Mouse (Mus musculus) 416B (cell line): ENCODE data around the gene Nr4a1.
A peak's percentile ranks its signal among the peaks of the same experiment; 100 is the strongest.

Source experiments
- DNase-seq: peaks from one replicate; pipeline ENCODE4 v3.0.0; 2011; ENCODE audit warnings: low read depth

The Nr4a1 gene

GRCm38 (mm10) chr15:101253886-101254795, at the start of gene Nr4a1:
Nr4a1 (plus strand) TSS chr15:101254269.
- no peak for DNase-seq

- DNase-seq, result no peak
These were observed 49.3 kb upstream of the Nr4a1 start for GRCm38 (mm10) chr15:101204781-101205180.

DNA sequence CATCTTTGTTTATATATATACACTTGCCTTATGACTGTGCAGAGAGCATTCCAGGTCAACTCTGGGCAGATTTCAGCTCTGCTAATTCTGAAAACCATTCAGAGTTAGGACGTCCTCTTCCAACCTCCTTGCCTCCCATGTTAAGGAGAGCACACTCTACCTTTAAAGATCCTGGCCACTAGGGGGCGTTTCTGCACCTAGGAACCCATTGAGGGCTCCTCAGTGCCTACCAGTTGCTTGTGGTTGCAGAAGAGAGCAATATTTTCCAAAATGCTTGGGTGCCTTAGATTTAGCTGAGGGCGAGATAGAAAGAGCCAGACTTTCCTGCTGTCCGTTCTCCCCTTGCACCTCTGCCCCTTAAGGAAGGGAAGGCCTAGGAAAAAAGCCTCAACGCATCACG, 43.8 kb upstream of the Nr4a1 start:
- peak; percentile 69 for DNase-seq

DNA sequence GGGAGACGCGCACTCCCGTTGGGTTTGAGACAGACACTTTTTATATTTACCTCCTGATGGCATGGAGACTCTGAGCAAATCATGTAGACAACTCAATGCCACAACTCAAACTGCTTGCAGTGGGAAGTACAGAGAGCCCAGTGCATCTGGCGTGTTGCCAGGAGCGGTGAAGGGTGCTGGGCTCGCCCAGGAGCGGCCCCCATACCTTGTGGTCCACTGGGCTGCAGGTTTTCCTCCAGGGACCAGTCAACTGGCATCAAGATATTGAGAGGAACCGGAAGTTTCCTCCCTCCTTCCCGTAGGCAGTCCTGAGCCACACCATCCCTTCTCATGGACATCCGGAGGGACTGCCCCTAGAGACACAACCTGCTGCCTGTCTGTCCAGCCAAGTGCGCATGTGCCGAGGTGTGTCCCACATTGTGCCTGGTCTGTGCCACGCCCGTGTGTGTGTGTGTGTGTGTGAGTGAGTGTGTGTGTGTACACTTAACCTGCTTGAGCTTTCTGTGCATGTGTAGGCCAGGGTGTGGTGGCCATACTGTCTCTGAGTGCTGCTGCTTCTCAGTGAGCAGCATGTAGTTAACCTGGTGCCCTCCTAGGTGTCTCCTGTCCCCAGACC, 43.0 kb upstream of the Nr4a1 start:
- DNase-seq, result no peak

DNA sequence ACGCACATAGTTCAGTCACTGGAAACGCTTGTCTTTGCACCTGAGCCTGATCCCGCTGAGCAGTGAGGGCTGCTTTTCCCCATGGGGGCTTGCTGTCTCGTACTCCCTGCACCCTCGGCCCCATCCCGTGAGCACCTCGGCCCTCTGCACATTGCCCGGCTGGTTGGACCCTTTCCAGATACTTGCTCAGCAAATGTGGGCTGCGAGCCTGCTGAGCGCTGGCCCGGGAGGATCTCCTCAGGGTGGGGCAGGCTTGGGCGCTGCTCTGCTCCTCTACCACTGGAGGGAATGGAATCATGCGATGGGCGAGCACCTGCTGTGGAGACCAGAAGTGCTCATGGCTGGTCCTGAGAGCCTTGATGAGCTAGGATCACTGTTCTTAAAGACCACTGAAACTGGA, 41.6 kb upstream of the Nr4a1 start:
- DNase-seq, result no peak

DNA sequence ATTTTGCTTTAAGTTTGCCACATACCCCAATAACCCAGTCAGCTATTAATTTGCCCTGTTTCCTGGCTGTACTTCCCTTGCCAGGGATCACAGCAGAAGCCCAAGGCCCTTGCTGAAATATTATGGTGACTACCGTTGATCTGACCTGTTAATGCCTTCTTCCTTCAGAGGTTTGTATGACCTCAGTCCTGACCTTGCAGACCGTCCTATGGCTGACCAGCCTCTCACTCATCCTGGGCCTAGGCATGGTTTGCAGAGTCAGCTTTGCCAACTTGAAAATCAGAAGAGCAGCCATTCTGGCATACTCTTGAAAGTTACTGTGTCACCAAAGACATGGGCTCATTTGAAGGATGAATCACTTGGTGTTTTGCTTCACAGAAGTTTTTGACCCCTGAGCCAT, 38.9 kb upstream of the Nr4a1 start:
- no peak for DNase-seq

DNA sequence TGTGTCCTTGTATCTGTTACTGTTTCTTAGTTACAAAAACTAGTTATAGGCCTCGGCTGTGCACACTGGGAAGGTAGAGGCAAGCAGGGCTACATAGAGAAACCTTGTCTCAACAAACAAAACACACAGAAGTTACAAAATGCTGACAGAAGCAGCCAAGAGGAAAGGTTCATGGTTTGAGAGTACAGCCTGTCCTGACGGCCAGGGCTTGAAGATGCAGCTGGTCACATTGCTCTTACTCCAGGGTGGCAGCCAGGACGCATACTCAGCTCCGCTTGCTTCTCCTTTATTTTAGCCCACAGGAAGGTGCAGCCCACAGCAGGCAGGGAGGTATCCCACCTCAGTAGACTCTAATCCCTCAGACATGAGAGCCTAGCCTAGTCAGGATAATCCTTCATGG, 38.0 kb upstream of the Nr4a1 start:
- no peak for DNase-seq

GRCm38 (mm10) chr15:101220905-101221297, 33.2 kb upstream of the Nr4a1 start:
- DNase-seq, result no peak

- peak; percentile 61 for DNase-seq
These were observed 32.6 kb upstream of the Nr4a1 start for GRCm38 (mm10) chr15:101221298-101222104.

GRCm38 (mm10) chr15:101222897-101223482, 31.1 kb upstream of the Nr4a1 start:
- no peak for DNase-seq

- no peak for DNase-seq
These were observed 30.5 kb upstream of the Nr4a1 start for GRCm38 (mm10) chr15:101223596-101223995.

DNA sequence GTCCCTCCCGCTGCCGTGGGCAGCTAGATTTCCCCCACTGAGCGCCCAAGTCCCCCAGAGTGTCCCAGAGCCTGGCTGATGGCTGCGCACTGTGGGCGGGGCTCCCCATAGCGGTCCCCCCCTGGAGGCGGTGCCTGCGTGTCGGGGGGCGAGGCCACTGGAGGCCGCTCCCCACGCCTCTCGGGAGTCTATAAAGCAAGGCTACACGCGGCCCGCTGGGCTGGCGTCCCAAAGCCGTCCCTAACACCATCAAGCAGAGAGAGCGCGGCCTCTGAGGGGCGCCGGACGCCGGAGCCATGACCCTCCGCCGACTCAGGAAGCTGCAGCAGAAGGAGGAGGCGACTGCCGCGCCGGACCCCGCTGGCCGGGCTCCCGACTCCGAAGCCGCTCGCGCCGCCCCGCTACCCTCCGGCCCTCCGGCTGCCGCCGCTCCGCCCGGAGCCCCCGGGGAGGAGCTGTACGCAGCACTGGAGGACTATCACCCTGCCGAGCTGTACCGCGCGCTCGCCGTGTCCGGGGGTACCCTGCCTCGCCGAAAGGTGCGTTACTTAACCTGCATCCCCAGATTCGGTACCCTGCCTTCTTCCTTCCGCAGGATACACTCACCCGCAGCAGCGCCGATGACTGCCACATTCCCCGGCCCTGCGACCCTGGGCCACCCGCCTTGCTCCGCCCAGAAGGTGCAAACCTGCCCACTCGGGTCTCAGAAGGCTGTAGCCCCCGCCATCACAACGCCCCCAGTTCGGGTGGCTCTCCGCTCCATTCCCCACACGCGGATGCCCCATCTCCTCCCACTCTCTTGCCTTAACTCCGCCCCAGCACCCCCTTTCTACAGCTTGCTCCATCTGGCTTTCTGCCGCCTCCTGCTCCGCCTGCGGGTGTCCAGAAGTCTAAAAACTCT, 29.8 kb upstream of the Nr4a1 start, which contains the start of gene Grasp:
Grasp (plus strand) TSS at position 183 of the 901 bp plus-strand sequence.
- DNase-seq, result peak; percentile 88

DNA sequence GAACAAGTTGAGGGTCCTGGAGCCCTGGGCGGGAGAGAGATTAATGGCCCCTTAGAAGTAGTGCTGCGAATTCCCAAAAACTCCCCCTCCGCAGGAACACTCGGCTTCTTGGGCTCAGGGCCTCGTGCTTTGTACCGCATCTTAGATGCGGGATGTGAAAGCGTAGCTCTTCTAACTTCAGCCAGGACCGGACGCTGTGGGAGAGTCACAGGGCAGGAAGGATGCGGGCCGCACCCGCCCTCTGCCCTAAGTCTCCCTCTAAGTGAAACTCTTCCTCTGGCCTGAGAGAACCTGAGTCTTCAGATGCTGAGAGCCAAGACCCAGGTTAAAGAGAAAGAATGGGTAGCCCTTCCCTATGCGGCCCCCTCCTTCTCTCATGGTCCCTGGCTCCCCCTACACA, 29.1 kb upstream of the Nr4a1 start:
- DNase-seq, result peak; percentile 54

DNA sequence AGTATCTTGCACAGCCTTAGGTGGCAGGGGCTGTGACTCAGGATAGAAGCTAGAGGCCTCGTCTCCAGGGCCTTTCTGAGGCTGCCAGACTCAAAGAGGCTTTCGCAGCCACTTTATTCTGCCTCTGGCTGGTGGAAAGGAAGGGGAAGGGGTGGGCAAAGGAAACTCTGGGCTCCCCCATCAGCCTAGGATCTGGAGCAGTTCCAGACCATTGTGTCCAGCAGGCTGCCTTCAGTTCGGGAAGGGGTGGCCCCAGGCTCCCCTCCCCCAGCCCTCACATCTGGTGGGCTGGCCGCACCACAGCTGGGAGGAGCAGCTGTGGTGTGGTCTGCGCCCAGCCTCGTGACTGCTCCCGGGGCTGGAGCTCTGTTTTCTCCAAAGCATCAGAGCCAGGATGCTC, 26.1 kb upstream of the Nr4a1 start:
- no peak for DNase-seq

GRCm38 (mm10) chr15:101228866-101229590, 25.0 kb upstream of the Nr4a1 start:
- DNase-seq, result no peak

- DNase-seq, result no peak
These were observed 23.6 kb upstream of the Nr4a1 start for GRCm38 (mm10) chr15:101230503-101230902.

DNA sequence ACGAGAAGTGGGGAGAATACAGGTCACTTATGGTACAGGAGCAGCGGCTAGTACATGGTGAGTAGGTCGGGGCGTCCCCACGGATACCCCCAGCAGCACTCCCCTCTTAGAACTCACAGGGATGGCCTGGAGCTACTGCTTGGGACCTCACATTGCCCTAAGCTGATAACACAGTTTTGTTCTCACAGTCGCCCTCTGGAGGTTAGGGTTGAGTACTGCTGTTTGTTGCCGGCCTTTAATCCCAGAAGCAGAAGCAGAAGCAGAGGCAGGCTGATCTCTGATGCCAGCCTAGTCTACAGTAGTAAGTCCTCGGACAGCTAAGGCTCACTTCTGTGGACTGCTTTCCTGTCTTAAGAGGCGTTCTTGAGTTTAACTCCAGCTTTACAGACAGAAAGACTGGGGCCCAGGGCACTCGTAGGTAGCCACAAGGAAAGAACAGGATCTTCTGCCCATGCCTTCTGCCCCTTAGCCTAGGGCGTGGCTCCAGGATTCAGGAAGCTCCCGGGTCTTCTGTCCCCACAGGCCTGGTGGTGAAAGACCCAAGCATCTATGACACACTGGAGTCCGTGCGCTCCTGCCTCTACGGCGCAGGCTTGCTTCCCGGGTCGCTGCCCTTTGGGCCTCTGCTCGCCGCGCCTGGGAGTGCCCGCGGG, 22.9 kb upstream of the Nr4a1 start:
- peak; percentile 62 for DNase-seq

DNA sequence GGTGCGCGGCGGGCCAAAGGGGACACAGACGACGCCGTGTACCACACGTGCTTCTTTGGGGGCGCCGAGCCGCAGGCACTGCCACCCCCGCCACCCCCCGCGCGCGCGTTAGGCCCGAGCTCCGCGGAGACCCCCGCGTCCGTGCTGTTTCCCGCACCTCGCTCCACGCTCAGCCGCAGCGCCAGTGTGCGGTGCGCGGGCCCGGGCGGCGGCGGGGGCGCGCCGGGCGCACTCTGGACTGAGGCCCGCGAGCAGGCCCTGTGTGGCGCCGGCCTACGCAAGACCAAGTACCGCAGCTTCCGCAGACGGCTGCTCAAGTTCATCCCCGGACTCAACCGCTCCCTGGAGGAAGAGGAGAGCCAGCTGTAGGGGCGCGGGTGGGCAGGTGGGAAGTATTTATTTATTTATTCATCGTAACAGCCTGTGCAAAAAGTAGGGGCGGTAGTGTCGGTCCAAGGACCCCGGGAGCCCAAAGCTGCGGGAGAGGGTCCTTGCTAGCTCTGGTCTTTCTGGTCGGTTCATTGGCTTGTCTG, 22.4 kb upstream of the Nr4a1 start:
- DNase-seq, result no peak

DNA sequence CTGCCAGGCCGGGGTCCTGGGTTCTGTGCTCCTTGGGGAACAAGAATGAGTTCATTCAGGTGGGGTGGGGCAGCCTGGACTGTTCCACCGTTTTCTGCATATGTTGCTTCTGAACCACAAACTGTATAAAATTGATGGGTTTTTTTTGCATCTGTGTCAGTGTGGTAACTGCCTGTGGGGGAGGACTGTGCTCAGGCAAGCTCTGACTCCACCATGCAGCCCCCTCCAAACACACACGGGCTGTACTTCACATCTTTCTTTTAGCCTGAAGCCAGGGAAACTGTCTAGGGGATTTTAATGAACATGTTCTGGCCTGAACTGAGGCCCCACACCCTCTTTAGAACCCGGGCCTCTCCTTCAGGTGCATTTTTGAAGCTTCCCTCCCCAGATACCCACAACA, 21.5 kb upstream of the Nr4a1 start:
- no peak for DNase-seq

- DNase-seq, result no peak
These were observed 20.9 kb upstream of the Nr4a1 start for GRCm38 (mm10) chr15:101233183-101233582.
